7 mouse cellular contexts compared by ENCODE assay signal in the genomic region with DNA sequence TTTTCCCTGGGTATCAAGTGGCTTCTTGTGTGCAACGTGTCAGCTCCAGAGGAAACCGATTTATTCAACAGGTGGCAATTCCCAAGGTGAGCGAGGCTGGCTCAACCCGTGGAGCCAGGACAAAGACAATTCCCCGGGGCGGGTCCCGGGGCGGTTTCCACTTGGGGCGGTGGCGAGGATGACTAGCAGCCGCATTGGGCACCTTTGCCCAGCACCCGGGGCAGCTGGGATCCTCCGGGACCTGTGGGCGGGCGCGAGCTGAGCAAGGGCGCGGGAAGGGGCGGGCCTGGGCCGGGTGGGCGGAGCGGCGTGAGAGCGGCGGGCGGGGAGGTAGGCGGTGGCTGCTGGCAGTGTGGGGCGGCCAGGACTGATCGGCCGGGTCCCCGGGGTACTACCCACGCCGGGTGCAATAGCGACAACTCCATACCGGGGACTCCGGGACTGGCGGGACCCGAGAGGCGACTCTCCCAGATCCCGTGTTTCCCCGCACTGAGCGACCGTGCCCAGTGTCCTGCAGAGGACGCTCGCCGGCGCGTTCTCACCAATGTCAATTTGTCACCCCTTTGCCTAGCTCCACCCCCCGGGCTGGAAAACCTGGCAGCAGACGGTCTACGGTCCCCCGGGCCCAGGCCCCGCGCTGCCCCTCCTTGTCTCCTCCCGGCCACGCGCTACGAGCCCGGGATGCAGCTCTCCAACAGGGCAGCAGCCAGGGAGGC. TPM values are rescaled to one million over a fixed set of nuclear protein-coding genes. Genes with fewer than 3 reads are reported as not detected.
DNase-seq lines count a peak whose midpoint lies in the region; ATAC-seq lines count a peak whose summit lies in the region.

No protein-coding gene starts in this region.

- peak; percentile 95 for ATAC-seq in intestine, embryonic 15.5 days

- intact Hi-C loops in left cerebral cortex, postnatal 36 days (cut with DNase I): loop anchor here (2.0 kb wide), 1 partner anchor 16 kb away; no protein-coding TSS in a partner anchor

- H3K4me3 ChIP-seq in intestine, embryonic 15.5 days (replicated peaks): peak overlapping the region; percentile 57
- H3K4me3 ChIP-seq in midbrain, embryonic 10.5 days: peak overlapping the region; percentile 75

- under 1% methylated on average over 59 of the region's 59 CpGs for WGBS in intestine, embryonic 15.5 days
- WGBS in midbrain, embryonic 10.5 days: under 1% methylated on average over 59 of the region's 59 CpGs

- peak overlapping the region; percentile 88 for H3K4me2 ChIP-seq in intestine, embryonic 15.5 days (replicated peaks)

- peak overlapping the region; percentile 97 for H3K27ac ChIP-seq in intestine, embryonic 15.5 days
- H3K27ac ChIP-seq in midbrain, embryonic 10.5 days (replicated peaks): peak overlapping the region; percentile 93

- H3K4me1 ChIP-seq in intestine, embryonic 15.5 days (replicated peaks): peaks cover 8% of the 10 kb centered on the region; the same call in 1 of the 2 replicates
- H3K4me1 ChIP-seq in midbrain, embryonic 10.5 days: peaks cover 28% of the 10 kb centered on the region

- no peaks in the 10 kb centered on the region for H3K27me3 ChIP-seq in intestine, embryonic 15.5 days (replicated peaks)
- peaks cover 8% of the 10 kb centered on the region; the same call in 1 of the 2 replicates for H3K27me3 ChIP-seq in midbrain, embryonic 10.5 days (ENCODE audit: low read depth, poor library complexity, severe bottlenecking)

- H3K9ac ChIP-seq in intestine, embryonic 15.5 days: peak overlapping the region; percentile 72

- peak; percentile 96 for DNase-seq in adrenal gland, adult 2 months
- DNase-seq in embryo, embryonic 10.5 days (ENCODE audit: low spot score): peak; percentile 87
- peak; percentile 92 for DNase-seq in gastrocnemius, postnatal 25 days
- DNase-seq in left cerebral cortex, postnatal 36 days (ENCODE audit: low spot score in 2 of 2): peak; percentile 84 to 85
- peak; percentile 90 for DNase-seq in midbrain, embryonic 10.5 days (ENCODE audit: low spot score)
- DNase-seq in right cerebral cortex, postnatal 4 days: peak; percentile 82

- no peaks in the 10 kb centered on the region for H3K9me3 ChIP-seq in intestine, embryonic 15.5 days
- no peaks in the 10 kb centered on the region for H3K9me3 ChIP-seq in midbrain, embryonic 10.5 days (replicated peaks)

- no peaks in the 10 kb centered on the region for H3K36me3 ChIP-seq in intestine, embryonic 15.5 days
- H3K36me3 ChIP-seq in midbrain, embryonic 10.5 days: no peaks in the 10 kb centered on the region

RNA-seq across cellular contexts. Expression of a gene that starts 19.8 kb away (rescaled TPM):
- total RNA-seq in adrenal gland, adult 2 months (2021): 10 to 100 TPM; 13.5 to 22.3 TPM
- 41.9 and 49.8 TPM in 2 replicates for polyA plus RNA-seq in adrenal gland, adult 2 months (2012; rRNA removed)
- 1 to 10 TPM; 3.8 to 5.3 TPM for total RNA-seq in gastrocnemius, postnatal 25 days (2021)
- polyA plus RNA-seq in intestine, embryonic 15.5 days (2015; fragmentation: Nextera tagmentation; extraction: Ambion mirVana): 9.4 and 9.7 TPM in 2 replicates
- 1 to 10 TPM; 2.5 to 4.2 TPM for total RNA-seq in left cerebral cortex, postnatal 36 days (2021)
- 7.2 and 7.9 TPM in 2 replicates for polyA plus RNA-seq in midbrain, embryonic 10.5 days (2016; fragmentation: Nextera tagmentation; extraction: Ambion mirVana)

RNA-seq across cellular contexts. Expression of a gene that starts 50.0 kb away (rescaled TPM):
- 1 to 10 TPM; 4.6 to 8.5 TPM for total RNA-seq in adrenal gland, adult 2 months (2021)
- 2.3 and 3.7 TPM in 2 replicates for polyA plus RNA-seq in adrenal gland, adult 2 months (2012; rRNA removed)
- total RNA-seq in gastrocnemius, postnatal 25 days (2021): 100 to 1,000 TPM in 1 of 2 experiments, 10 to 100 TPM in 1; 28.8 to 105 TPM
- polyA plus RNA-seq in intestine, embryonic 15.5 days (2015; fragmentation: Nextera tagmentation; extraction: Ambion mirVana): 1.5 and 1.8 TPM in 2 replicates
- total RNA-seq in left cerebral cortex, postnatal 36 days (2021): not detected
- polyA plus RNA-seq in midbrain, embryonic 10.5 days (2016; fragmentation: Nextera tagmentation; extraction: Ambion mirVana): 0.04 and 0.17 TPM in 2 replicates

Comparison
In these comparisons a context has a peak if more than half of its experiments do, and no peak if none do; other contexts are left out.
1. Peak in every context shown above with its lines: DNase-seq, ATAC-seq, H3K4me3 ChIP-seq and H3K27ac ChIP-seq.
2. RNA of a gene that starts 50.0 kb away (total RNA-seq): 28.8 to 105 TPM in gastrocnemius, postnatal 25 days and 4.6 to 8.5 TPM in adrenal gland, adult 2 months; not detected in left cerebral cortex, postnatal 36 days; every median in the first group is over 4 times any median in the second.